In genomic region chr10:117844782-117845596, GRCm38 (mm10) we compare ENCODE assay signal across 8 mouse cellular contexts. TPM values are rescaled to one million over a fixed set of nuclear protein-coding genes. Genes with fewer than 3 reads are reported as not detected.
DNase-seq lines count a peak whose midpoint lies in the region; ATAC-seq and TF ChIP-seq lines count a peak whose summit lies in the region.

No protein-coding gene starts in this region.

- intact Hi-C loops in gastrocnemius, adult 2 months (cut with DNase I), result loop anchor here (1.0 to 5.0 kb wide), 3 partner anchors 52 to 262 kb away; partner anchors contain the start of gene Nup107
- intact Hi-C loops in left cerebral cortex, postnatal 10 days (cut with DNase I), result loop anchor here (5.0 kb wide), 1 partner anchor 267 kb away; no protein-coding TSS in a partner anchor

- H3K36me3 ChIP-seq in hindbrain, embryonic 16.5 days (ENCODE audit: control insufficient read depth, insufficient read depth, low read length), result no peaks in the 10 kb centered on the region
- H3K36me3 ChIP-seq in megakaryocyte, embryonic 14.5 days (replicated peaks; ENCODE audit: low read length), result peaks cover 41% of the 10 kb centered on the region

- H3K9me3 ChIP-seq in hindbrain, embryonic 16.5 days (ENCODE audit: control insufficient read depth, low read length), result no peaks in the 10 kb centered on the region
- no peaks in the 10 kb centered on the region for H3K9me3 ChIP-seq in megakaryocyte, embryonic 14.5 days

- peak overlapping the region; percentile 96 for H3K9ac ChIP-seq in hindbrain, embryonic 16.5 days (ENCODE audit: low read depth, low read length)

- H3K4me2 ChIP-seq in hindbrain, embryonic 16.5 days (ENCODE audit: low read length), result peak overlapping the region; percentile 78

- ATAC-seq in common myeloid progenitor, adult 5-6 weeks (replicated peaks; ENCODE audit: low read depth, poor library complexity, severe bottlenecking), result peak; percentile 10
- peak; percentile 31 for ATAC-seq in hindbrain, embryonic 16.5 days

- no peak for TF ChIP-seq CTCF in gastrocnemius, adult 2 months (IDR thresholded peaks at IDR 0.05)

- peaks cover 18% of the 10 kb centered on the region for H3K4me1 ChIP-seq in hindbrain, embryonic 16.5 days (ENCODE audit: control insufficient read depth, insufficient read depth, low read depth, low read length)
- H3K4me1 ChIP-seq in megakaryocyte, embryonic 14.5 days, result peaks cover 42% of the 10 kb centered on the region

- peak; percentile 75 for DNase-seq in T-cell, adult 2 months (ENCODE audit: low spot score)
- DNase-seq in gastrocnemius, adult 2 months, result peak; percentile 81
- peak; percentile 50 to 85 for DNase-seq in left cerebral cortex, postnatal 10 days (ENCODE audit: extremely low spot score in 1 of 2, low spot score in 2 of 2)
- peak; percentile 46 to 48 for DNase-seq in right cerebral cortex, adult 2 months (ENCODE audit: low spot score in 2 of 2)
- peak; percentile 60 for DNase-seq in urinary bladder, adult 2 months (ENCODE audit: low spot score)

- H3K27ac ChIP-seq in gastrocnemius, adult 2 months, result peak overlapping the region; percentile 98
- peak overlapping the region; percentile 99 for H3K27ac ChIP-seq in hindbrain, embryonic 16.5 days (ENCODE audit: low read depth, low read length)

- whole genome bisulfite sequencing in hindbrain, embryonic 16.5 days, result 1% methylated on average over 48 of the region's 52 CpGs

- no peaks in the 10 kb centered on the region for H3K27me3 ChIP-seq in hindbrain, embryonic 16.5 days (replicated peaks; ENCODE audit: control insufficient read depth, insufficient read depth, low read length)
- no peaks in the 10 kb centered on the region for H3K27me3 ChIP-seq in megakaryocyte, embryonic 14.5 days (replicated peaks)

- H3K4me3 ChIP-seq in gastrocnemius, adult 2 months, result peak overlapping the region; percentile 98
- H3K4me3 ChIP-seq in hindbrain, embryonic 16.5 days (ENCODE audit: low read length), result peak overlapping the region; percentile 96
- peak overlapping the region; percentile 95 for H3K4me3 ChIP-seq in megakaryocyte, embryonic 14.5 days (replicated peaks)

RNA-seq across cellular contexts. Expression of gene Rap1b, which starts 0.8 kb away (rescaled TPM):
- total RNA-seq in common myeloid progenitor, adult 5-6 weeks (2017), result 152 and 155 TPM in 2 replicates
- total RNA-seq in gastrocnemius, adult 2 months (2021), result 10 to 100 TPM; 18.6 to 26.4 TPM
- polyA plus RNA-seq in hindbrain, embryonic 16.5 days (2015; fragmentation: Nextera tagmentation; extraction: Ambion mirVana), result 161 and 169 TPM in 2 replicates
- total RNA-seq in left cerebral cortex, postnatal 10 days (2021), result 10 to 100 TPM; 88.9 to 94.5 TPM
- polyA plus RNA-seq in megakaryocyte, embryonic 14.5 days (2012; ENCODE audit: insufficient read depth, low replicate concordance), result 87.7 and 210 TPM in 2 replicates
- 114 TPM in 2 replicates for polyA plus RNA-seq in urinary bladder, adult 2 months (2012; rRNA removed)

RNA-seq across cellular contexts. Expression of gene Nup107, which starts 52.5 kb away (rescaled TPM):
- 126 and 151 TPM in 2 replicates for total RNA-seq in common myeloid progenitor, adult 5-6 weeks (2017)
- 1 to 10 TPM; 5.8 to 6.6 TPM for total RNA-seq in gastrocnemius, adult 2 months (2021)
- polyA plus RNA-seq in hindbrain, embryonic 16.5 days (2015; fragmentation: Nextera tagmentation; extraction: Ambion mirVana), result 32.0 TPM in 2 replicates
- total RNA-seq in left cerebral cortex, postnatal 10 days (2021), result 10 to 100 TPM; 16.8 to 18.0 TPM
- 10.8 TPM in 1 of 2 replicates, not detected in the other for polyA plus RNA-seq in megakaryocyte, embryonic 14.5 days (2012; ENCODE audit: insufficient read depth, low replicate concordance)
- 14.1 and 17.5 TPM in 2 replicates for polyA plus RNA-seq in urinary bladder, adult 2 months (2012; rRNA removed)

Comparison
In these comparisons a context has a peak if more than half of its experiments do, and no peak if none do; other contexts are left out.
1. Peak in every context shown above with its lines: DNase-seq, ATAC-seq, H3K4me3 ChIP-seq and H3K27ac ChIP-seq.